ENCODE assay signal across 12 mouse cellular contexts in genomic region chr5:5756392-5757019, GRCm38 (mm10). TPM values are rescaled to one million over a fixed set of nuclear protein-coding genes. Genes with fewer than 3 reads are reported as not detected.
DNase-seq lines count a peak whose midpoint lies in the region; ATAC-seq and TF ChIP-seq lines count a peak whose summit lies in the region.
"Had no signal": no experiment of that assay in that cellular context is flagged by ENCODE, and none has a peak within 500 bp of the region (broad histone marks: within the 10 kb centered on the region; RNA-seq: fewer than 3 reads in every experiment).

No protein-coding gene starts in this region.

- H3K4me3 ChIP-seq in cerebellum, adult 2 months (replicated peaks; ENCODE audit: insufficient read depth, low read depth, low read length): no peak overlapping the region
- no peak overlapping the region for H3K4me3 ChIP-seq in kidney, postnatal 0 days (replicated peaks; ENCODE audit: low read depth, low read length)
- no peak overlapping the region for H3K4me3 ChIP-seq in stomach, postnatal 0 days (ENCODE audit: low read depth, low read length)
- H3K4me3 ChIP-seq: limb, embryonic 13.5 days had no signal

- H3K9me3 ChIP-seq in kidney, postnatal 0 days (replicated peaks; ENCODE audit: low read length): no peaks in the 10 kb centered on the region
- H3K9me3 ChIP-seq in stomach, postnatal 0 days (ENCODE audit: control insufficient read depth, low read length): no peaks in the 10 kb centered on the region
- H3K9me3 ChIP-seq: limb, embryonic 13.5 days had no signal

- no peaks in the 10 kb centered on the region for H3K27me3 ChIP-seq in cerebellum, adult 2 months (ENCODE audit: control insufficient read depth, insufficient read depth, low read length)
- H3K27me3 ChIP-seq in kidney, postnatal 0 days (ENCODE audit: insufficient read depth, low read length): no peaks in the 10 kb centered on the region
- H3K27me3 ChIP-seq in stomach, postnatal 0 days (ENCODE audit: control insufficient read depth, insufficient read depth, low read length): no peaks in the 10 kb centered on the region

- no peaks in the 10 kb centered on the region for H3K4me1 ChIP-seq in cerebellum, adult 2 months (ENCODE audit: control insufficient read depth, insufficient read depth, low read length)
- H3K4me1 ChIP-seq in kidney, postnatal 0 days (replicated peaks; ENCODE audit: insufficient read depth, low read length): no peaks in the 10 kb centered on the region
- H3K4me1 ChIP-seq in stomach, postnatal 0 days (replicated peaks; ENCODE audit: control insufficient read depth, insufficient read depth): no peaks in the 10 kb centered on the region
- H3K4me1 ChIP-seq: limb, embryonic 13.5 days had no signal

- no peak for ATAC-seq in kidney, postnatal 0 days (replicated peaks; ENCODE audit: low FRiP score, low read depth)
- no peak for ATAC-seq in stomach, postnatal 0 days (ENCODE audit: low FRiP score, low TSS enrichment)

- TF ChIP-seq EP300 in stomach, postnatal 0 days (optimal IDR thresholded peaks at IDR 0.05): no peak

- DNase-seq in cerebellum, postnatal 10 days: peak; percentile 34 to 40
- DNase-seq in cerebellum, adult 2 months: no peak
- DNase-seq in kidney, postnatal 0 days (ENCODE audit: low spot score): peak; percentile 16
- DNase-seq in kidney, adult 9 months: no peak
- DNase-seq in right cerebral cortex, postnatal 14 days: peak; percentile 58
- DNase-seq in right cerebral cortex, adult 18-20 months: no peak
- no peak for DNase-seq in stomach, postnatal 0 days (ENCODE audit: low spot score)
- no peak for DNase-seq in spleen, adult 12 weeks (ENCODE audit: low spot score)
- DNase-seq: kidney, adult 18-20 months; lung, adult 18-20 months; thymus, adult 2 months had no signal

- no peak for TF ChIP-seq POLR2A in cerebellum, adult 2 months (IDR thresholded peaks at IDR 0.05; ENCODE audit: borderline replicate concordance, insufficient read depth, low read length)

- H3K27ac ChIP-seq in cerebellum, adult 2 months (ENCODE audit: insufficient read depth, low read length): no peak overlapping the region
- no peak overlapping the region for H3K27ac ChIP-seq in kidney, postnatal 0 days
- H3K27ac ChIP-seq in stomach, postnatal 0 days (replicated peaks): no peak overlapping the region
- H3K27ac ChIP-seq: limb, embryonic 13.5 days had no signal

- H3K4me2 ChIP-seq in kidney, postnatal 0 days (ENCODE audit: low read length): no peak overlapping the region
- no peak overlapping the region for H3K4me2 ChIP-seq in stomach, postnatal 0 days (replicated peaks; ENCODE audit: low read depth)
- H3K4me2 ChIP-seq: limb, embryonic 13.5 days had no signal

- H3K36me3 ChIP-seq in kidney, postnatal 0 days (ENCODE audit: insufficient read depth, low read length): no peaks in the 10 kb centered on the region
- H3K36me3 ChIP-seq in stomach, postnatal 0 days (ENCODE audit: control insufficient read depth, insufficient read depth, low read length): no peaks in the 10 kb centered on the region
- H3K36me3 ChIP-seq: limb, embryonic 13.5 days had no signal

- no peak for TF ChIP-seq CTCF in cerebellum, adult 2 months (IDR thresholded peaks at IDR 0.05; ENCODE audit: borderline replicate concordance, insufficient read depth, low read depth, low read length)
- TF ChIP-seq CTCF in kidney, postnatal 0 days (IDR thresholded peaks at IDR 0.05; ENCODE audit: low read depth): peak; percentile 50
- TF ChIP-seq CTCF in stomach, postnatal 0 days (IDR thresholded peaks at IDR 0.05; ENCODE audit: low read depth): peak; percentile 39

- 67% methylated on average over 3 of the region's 3 CpGs for WGBS in cerebellum, adult 2 months
- 64% methylated on average over 3 of the region's 3 CpGs for WGBS in kidney, postnatal 0 days
- WGBS in stomach, postnatal 0 days: 61% methylated on average over 3 of the region's 3 CpGs

- H3K9ac ChIP-seq in kidney, postnatal 0 days (ENCODE audit: low read depth, low read length): no peak overlapping the region
- H3K9ac ChIP-seq in stomach, postnatal 0 days (ENCODE audit: low read length): no peak overlapping the region
- H3K9ac ChIP-seq: limb, embryonic 13.5 days had no signal

RNA-seq across cellular contexts. Expression of gene Steap1, which starts 7.4 kb away (rescaled TPM):
- polyA plus RNA-seq in cerebellum, adult 2 months (2012; rRNA removed): 1.3 and 3.3 TPM in 2 replicates
- 12.1 and 13.2 TPM in 2 replicates for polyA plus RNA-seq in kidney, postnatal 0 days (2015; fragmentation: Nextera tagmentation; extraction: Ambion mirVana)
- 10.8 and 11.8 TPM in 2 replicates for polyA plus RNA-seq in stomach, postnatal 0 days (2015; fragmentation: Nextera tagmentation; extraction: Ambion mirVana)
- polyA plus RNA-seq: thymus, adult 2 months had no signal

Comparison
In these comparisons a context has a peak if more than half of its experiments do, and no peak if none do; other contexts are left out.
1. DNase-seq: peak in cerebellum, postnatal 10 days (2 of 2), kidney, postnatal 0 days (single experiment) and right cerebral cortex, postnatal 14 days (single experiment); none in cerebellum, adult 2 months (0 of 2), kidney, adult 9 months (single experiment), right cerebral cortex, adult 18-20 months (single experiment), stomach, postnatal 0 days (single experiment) and spleen, adult 12 weeks (single experiment).